Mouse (Mus musculus) testis, adult 2 months (tissue): Measurements from ENCODE around the gene Esrrg.

Experiments used
- CTCF ChIP-seq: fragments of 200-500 bp; IDR thresholded peaks from 2 replicates; pipeline ENCODE4 v1.5.1; 2012; ENCODE audit warnings: low read depth, mild to moderate bottlenecking, inconsistent platforms, low read length, moderate library complexity; ENCODE audit not compliant: control insufficient read depth, insufficient read depth, insufficient replicate concordance
- POLR2A ChIP-seq: fragments of 200-500 bp; IDR thresholded peaks from 2 replicates; pipeline ENCODE4 v1.6.1; 2012; ENCODE audit warnings: low read depth, mild to moderate bottlenecking, inconsistent platforms, low read length, moderate library complexity; ENCODE audit not compliant: control insufficient read depth

DNA sequence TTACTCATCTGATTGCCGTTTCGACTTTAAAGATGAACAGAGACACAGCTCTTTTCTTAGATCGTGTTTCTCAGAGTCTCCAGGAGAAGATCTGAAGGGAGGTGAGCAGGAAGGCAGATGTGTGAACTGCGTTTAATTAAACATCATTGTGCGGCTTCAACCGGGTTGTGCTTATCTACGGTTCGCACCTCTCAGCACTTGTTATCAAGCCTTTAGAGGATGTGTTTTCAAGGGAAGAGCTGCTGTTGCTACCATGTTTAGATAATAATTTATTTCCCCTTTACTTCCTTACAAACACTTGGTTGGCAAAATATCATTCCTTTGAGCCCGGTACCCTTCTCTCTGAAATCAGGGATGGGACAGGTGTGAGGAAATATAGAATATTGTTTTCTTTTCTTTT is 460.2 kb downstream of the Esrrg start:
- TF ChIP-seq CTCF = no peak
- no peak for TF ChIP-seq POLR2A
